Mouse (Mus musculus) CD4-positive, CD25-positive, alpha-beta regulatory T cell, adult 4 months (primary cell): ENCODE data around the gene Simc1. TPM values are rescaled to one million over a fixed set of nuclear protein-coding genes. Genes with fewer than 3 reads are reported as not detected.
"Not testable (repeated sequence)": the region's sequence is repeated elsewhere in the genome, so short reads cannot be mapped to it uniquely, and the experiment has no call there.

Source experiments
- ATAC-seq: one replicate; pipeline ENCODE4 v1.8.0; 2017
- polyA plus RNA-seq, 2 experiments: library from polyadenylated mRNA; unstranded; fragments of 100-300 nt; shearing (Covaris generic); gene quantifications; one replicate each; pipeline ENCODE4 v1.2.1; 2017

Gene Simc1
- polyA plus RNA-seq: 10 to 100 TPM; 13.2 to 13.9 TPM

- peak; percentile 74 for ATAC-seq
Measured at GRCm38 (mm10) chr13:54503604-54504521, at the start of gene Simc1. Simc1 (plus strand) TSS chr13:54503779.

GRCm38 (mm10) chr13:54457062-54457461 lies 46.5 kb upstream of the Simc1 start:
- no peak for ATAC-seq

- ATAC-seq: no peak
Measured at GRCm38 (mm10) chr13:54459282-54459681, 44.3 kb upstream of the Simc1 start.

- ATAC-seq: peak; percentile 100
Measured at GRCm38 (mm10) chr13:54468098-54469011, 35.2 kb upstream of the Simc1 start, which contains the start of gene Thoc3. Thoc3 (minus strand) TSS chr13:54468849.

GRCm38 (mm10) chr13:54469012-54469354 lies 34.6 kb upstream of the Simc1 start:
- ATAC-seq: peak; percentile 42

- ATAC-seq: no peak
Measured at GRCm38 (mm10) chr13:54471967-54472366, 31.6 kb upstream of the Simc1 start.

GRCm38 (mm10) chr13:54474996-54475395 lies 28.6 kb upstream of the Simc1 start:
- ATAC-seq: no peak

GRCm38 (mm10) chr13:54475702-54476101 lies 27.9 kb upstream of the Simc1 start:
- ATAC-seq: no peak

- ATAC-seq: no peak
Measured at GRCm38 (mm10) chr13:54479286-54479685, 24.3 kb upstream of the Simc1 start.

GRCm38 (mm10) chr13:54481498-54481897 lies 22.1 kb upstream of the Simc1 start:
- ATAC-seq: no peak

GRCm38 (mm10) chr13:54490411-54490810 lies 13.2 kb upstream of the Simc1 start:
- ATAC-seq: no peak

- no peak for ATAC-seq
Measured at GRCm38 (mm10) chr13:54491381-54491780, 12.2 kb upstream of the Simc1 start.

GRCm38 (mm10) chr13:54499551-54499950 lies 4.0 kb upstream of the Simc1 start:
- ATAC-seq: not testable (repeated sequence)

GRCm38 (mm10) chr13:54501352-54501751 lies 2.2 kb upstream of the Simc1 start:
- peak; percentile 60 for ATAC-seq

GRCm38 (mm10) chr13:54501957-54502690 lies 1.5 kb upstream of the Simc1 start:
- ATAC-seq: no peak

GRCm38 (mm10) chr13:54503278-54503603 lies 338 bp upstream of the Simc1 start:
- ATAC-seq: peak; percentile 19

- no peak for ATAC-seq
Measured at GRCm38 (mm10) chr13:54504611-54505260, 1.2 kb downstream of the Simc1 start.

GRCm38 (mm10) chr13:54505920-54506319 lies 2.3 kb downstream of the Simc1 start:
- no peak for ATAC-seq

- no peak for ATAC-seq
Measured at GRCm38 (mm10) chr13:54520221-54520620, 16.6 kb downstream of the Simc1 start.

GRCm38 (mm10) chr13:54521181-54521580 lies 17.6 kb downstream of the Simc1 start:
- no peak for ATAC-seq

- no peak for ATAC-seq
Measured at GRCm38 (mm10) chr13:54527140-54527539, 23.6 kb downstream of the Simc1 start.

- no peak for ATAC-seq
Measured at GRCm38 (mm10) chr13:54532134-54532533, 28.6 kb downstream of the Simc1 start.
